Mouse (Mus musculus): Measurements from ENCODE around the gene Lbh.

Lbh gene

GRCm38 (mm10) chr17:72909061-72909852, 8.8 kb upstream of the Lbh start:
- in situ Hi-C loops (cut with MboI, MseI), result no loop called here

GRCm38 (mm10) chr17:72911283-72911682, 6.8 kb upstream of the Lbh start:
- in situ Hi-C loops (cut with MboI, MseI), result no loop called here

- in situ Hi-C loops (cut with MboI, MseI), result no loop called here
Measured at GRCm38 (mm10) chr17:72911751-72912150, 6.4 kb upstream of the Lbh start.

- in situ Hi-C loops (cut with MboI, MseI), result no loop called here
Measured at GRCm38 (mm10) chr17:72914082-72914481, 4.0 kb upstream of the Lbh start.

GRCm38 (mm10) chr17:72917241-72918030, 669 bp upstream of the Lbh start:
- in situ Hi-C loops (cut with MboI, MseI), result loop anchor here (5.0 kb wide), 1 partner anchor 190 kb away; the partner anchor contains the start of gene Lclat1

- in situ Hi-C loops (cut with MboI, MseI), result loop anchor here (5.0 kb wide), 1 partner anchor 188 kb away; the partner anchor contains the start of gene Lclat1
Measured at GRCm38 (mm10) chr17:72918571-72919541, 751 bp downstream of the Lbh start.

GRCm38 (mm10) chr17:72919641-72920040, 1.5 kb downstream of the Lbh start:
- in situ Hi-C loops (cut with MboI, MseI), result loop anchor here (5.0 to 10.0 kb wide), 2 partner anchors 188 to 1325 kb away; partner anchors contain the start of gene Lclat1

- in situ Hi-C loops (cut with MboI, MseI), result loop anchor here (10.0 kb wide), 1 partner anchor 1326 kb away; no protein-coding TSS in a partner anchor
Measured at GRCm38 (mm10) chr17:72920430-72920829, 2.3 kb downstream of the Lbh start.

GRCm38 (mm10) chr17:72920971-72921370, 2.9 kb downstream of the Lbh start:
- in situ Hi-C loops (cut with MboI, MseI), result loop anchor here (10.0 kb wide), 1 partner anchor 1326 kb away; no protein-coding TSS in a partner anchor

GRCm38 (mm10) chr17:72922206-72922605, 4.1 kb downstream of the Lbh start:
- in situ Hi-C loops (cut with MboI, MseI), result loop anchor here (10.0 kb wide), 1 partner anchor 1327 kb away; no protein-coding TSS in a partner anchor

- in situ Hi-C loops (cut with MboI, MseI), result loop anchor here (10.0 kb wide), 1 partner anchor 1328 kb away; no protein-coding TSS in a partner anchor
Measured at GRCm38 (mm10) chr17:72923283-72923682, 5.2 kb downstream of the Lbh start.

GRCm38 (mm10) chr17:72924295-72924694, 6.2 kb downstream of the Lbh start:
- in situ Hi-C loops (cut with MboI, MseI), result loop anchor here (10.0 kb wide), 1 partner anchor 1329 kb away; no protein-coding TSS in a partner anchor

GRCm38 (mm10) chr17:72925111-72925510, 7.0 kb downstream of the Lbh start:
- in situ Hi-C loops (cut with MboI, MseI), result loop anchor here (10.0 kb wide), 1 partner anchor 1330 kb away; no protein-coding TSS in a partner anchor

GRCm38 (mm10) chr17:72925804-72926617, 7.9 kb downstream of the Lbh start:
- in situ Hi-C loops (cut with MboI, MseI), result loop anchor here (10.0 kb wide), 1 partner anchor 1331 kb away; no protein-coding TSS in a partner anchor

GRCm38 (mm10) chr17:72926994-72927393, 8.9 kb downstream of the Lbh start:
- in situ Hi-C loops (cut with MboI, MseI), result loop anchor here (10.0 kb wide), 1 partner anchor 1332 kb away; no protein-coding TSS in a partner anchor

GRCm38 (mm10) chr17:72933116-72933515, 15.0 kb downstream of the Lbh start:
- in situ Hi-C loops (cut with MboI, MseI), result no loop called here

GRCm38 (mm10) chr17:72934146-72934545, 16.0 kb downstream of the Lbh start:
- in situ Hi-C loops (cut with MboI, MseI), result no loop called here

- in situ Hi-C loops (cut with MboI, MseI), result no loop called here
Measured at GRCm38 (mm10) chr17:72934653-72935052, 16.5 kb downstream of the Lbh start.

GRCm38 (mm10) chr17:72935921-72936320, 17.8 kb downstream of the Lbh start:
- in situ Hi-C loops (cut with MboI, MseI), result no loop called here

- in situ Hi-C loops (cut with MboI, MseI), result no loop called here
Measured at GRCm38 (mm10) chr17:72936336-72936735, 18.2 kb downstream of the Lbh start.

Measured in T-helper 1 cell (primary cell).